Mouse (Mus musculus) gastrocnemius, postnatal 25 days (tissue): Measurements from ENCODE around the gene Ttll3. TPM values are rescaled to one million over a fixed set of nuclear protein-coding genes. Genes with fewer than 3 reads are reported as not detected.
A peak's percentile ranks its signal among the peaks of the same experiment; 100 is the strongest.

Experiments used
- DNase-seq: peaks from one replicate; pipeline ENCODE4 v3.0.0; 2022
- long read RNA-seq, 2 experiments: library from polyadenylated mRNA; stranded (forward); transcript quantifications; one replicate each; pipeline ENCODE4 v2.0.0; 2021
- total RNA-seq, 2 experiments: library from RNA; stranded (reverse); gene quantifications; 1 replicate in 1 of 2; 2 replicates in 1 of 2; pipeline ENCODE4 v1.2.3; 2021

The Ttll3 gene
- 1 to 10 TPM; 1.6 to 1.7 TPM for total RNA-seq
- long read RNA-seq, experiment 1, partial matches to known transcripts, result 1 of 1 reads
- long read RNA-seq, experiment 1, other reads (novel, unspliced or antisense), result 0 of 1 reads
- long read RNA-seq, experiment 2, result 0 reads

DNA sequence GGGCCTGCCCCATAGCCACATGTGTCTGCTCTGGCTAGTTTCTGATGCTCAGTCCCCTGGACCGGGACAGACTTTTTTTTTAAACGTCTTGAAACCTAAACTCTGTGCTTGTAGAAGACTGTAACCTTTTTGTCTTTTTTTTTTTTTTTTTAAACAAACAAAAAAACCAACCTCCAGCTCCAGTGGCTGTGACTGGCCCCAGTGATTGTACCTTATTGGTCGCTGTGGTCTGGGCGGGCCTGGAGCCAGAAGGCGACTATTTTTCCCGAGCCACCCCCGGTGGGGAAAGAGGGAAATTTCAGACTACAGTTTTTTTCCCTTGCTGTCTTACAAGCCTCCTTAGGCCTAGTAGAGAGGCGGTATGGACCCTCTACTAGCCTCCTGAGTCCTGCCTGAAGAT, at the start of gene Ttll3:
TSS of gene Ttll3 (plus strand) at position 301 of the 400 bp plus-strand sequence.
- no peak for DNase-seq

DNA sequence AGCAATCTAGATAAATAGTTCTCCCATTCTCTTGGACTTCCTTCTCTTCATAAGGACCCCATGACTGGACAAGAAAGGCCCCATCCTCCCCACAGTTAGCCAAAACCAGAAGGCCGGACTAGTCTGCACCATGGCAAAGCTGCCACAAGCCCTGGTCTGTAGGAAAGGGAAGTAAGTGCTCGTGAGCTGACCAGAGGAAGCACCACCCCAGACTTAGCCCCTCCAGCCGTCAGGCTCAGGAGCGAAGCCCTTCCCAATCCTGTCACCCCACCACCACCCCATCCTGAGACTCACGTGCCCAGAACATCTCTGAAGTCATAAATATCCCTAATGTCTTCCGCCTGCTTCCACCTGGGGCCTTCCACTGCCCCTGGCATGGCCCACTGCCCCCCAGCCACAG, 47.5 kb upstream of the Ttll3 start:
- no peak for DNase-seq

DNA sequence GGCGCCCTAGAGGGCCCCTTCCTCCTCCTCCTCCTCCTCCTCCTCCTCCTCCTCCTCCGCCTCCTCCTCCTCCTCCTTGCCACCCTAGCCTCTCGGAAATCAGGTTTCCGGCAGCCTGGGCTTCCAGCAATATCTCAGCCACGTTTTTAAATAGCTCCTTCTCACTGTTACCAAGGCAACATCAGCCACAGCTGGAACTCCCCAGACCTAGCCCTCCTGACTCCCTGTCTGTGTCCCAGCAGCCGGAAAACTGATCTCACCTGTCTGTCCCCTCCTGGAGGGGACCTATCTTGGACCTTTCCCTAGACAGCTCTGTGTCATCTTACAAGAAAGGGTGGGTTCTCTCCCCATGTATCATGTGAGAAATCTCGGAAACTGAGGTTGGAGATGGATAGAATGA, 46.8 kb upstream of the Ttll3 start:
- DNase-seq, result no peak

DNA sequence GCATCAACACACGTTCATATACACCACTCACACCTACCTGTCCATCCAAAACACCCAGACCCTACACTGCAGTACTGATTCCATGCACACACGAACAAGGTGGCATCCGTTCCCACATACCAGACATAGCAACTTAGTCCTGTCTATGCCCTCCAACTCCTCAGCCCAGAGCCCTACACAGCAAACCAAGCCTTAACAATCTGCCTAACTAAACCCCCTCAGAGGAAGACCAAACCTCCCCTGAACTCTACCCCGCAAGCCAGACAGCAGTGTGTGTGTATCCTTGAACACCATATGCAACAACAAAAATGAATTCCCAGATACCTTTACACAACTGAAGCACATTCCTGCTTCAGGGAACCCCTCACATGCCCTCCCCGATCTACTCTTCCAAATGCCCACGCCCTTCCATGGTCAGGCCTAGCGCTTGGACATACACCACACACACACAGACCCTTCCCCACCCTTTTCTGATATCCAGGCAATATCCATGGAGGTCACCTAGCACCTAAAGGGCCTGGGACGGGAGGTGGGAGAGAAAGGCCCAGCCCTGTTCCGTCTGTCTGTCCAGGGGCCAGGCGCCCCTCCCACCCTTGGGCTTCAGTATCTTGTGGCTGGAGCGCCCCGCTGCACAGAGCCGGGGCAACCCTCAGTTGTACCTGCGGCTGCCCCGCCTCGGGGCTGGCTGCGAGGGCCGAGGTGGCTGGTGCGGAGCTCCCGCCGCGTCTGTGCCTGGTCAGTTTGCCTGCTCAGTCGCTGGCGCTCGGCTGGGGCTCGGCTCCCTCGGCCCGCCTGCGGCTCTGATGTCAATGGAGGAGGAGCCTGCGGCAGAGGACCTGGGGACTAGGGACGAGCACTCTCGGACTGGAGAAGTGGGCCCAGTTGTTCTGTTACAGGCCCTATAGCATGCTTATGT, 45.6 kb upstream of the Ttll3 start, which contains the start of gene Camk1:
TSS of gene Camk1 (minus strand) at position 808 of the 916 bp plus-strand sequence.
- peak; percentile 87 for DNase-seq

DNA sequence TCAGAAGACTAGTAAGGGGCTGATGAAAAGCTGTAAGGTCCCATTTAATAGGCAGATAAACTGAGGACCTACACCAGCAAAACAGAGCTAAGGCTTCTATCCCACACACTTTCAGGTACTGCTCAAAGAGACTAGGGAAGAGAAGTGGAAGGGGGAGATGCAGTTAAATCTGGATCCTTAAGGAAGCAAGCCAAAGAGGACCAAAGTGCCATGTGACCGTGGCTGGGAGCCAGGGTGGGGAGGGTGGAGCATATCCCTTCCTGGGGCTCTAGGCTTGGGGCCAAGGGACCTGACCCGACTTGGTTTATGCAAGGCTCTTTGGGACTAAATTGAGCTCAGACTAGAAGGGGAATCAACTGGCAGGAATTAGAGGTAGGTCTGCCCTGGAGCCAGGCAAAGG, 44.7 kb upstream of the Ttll3 start:
- peak; percentile 74 for DNase-seq

DNA sequence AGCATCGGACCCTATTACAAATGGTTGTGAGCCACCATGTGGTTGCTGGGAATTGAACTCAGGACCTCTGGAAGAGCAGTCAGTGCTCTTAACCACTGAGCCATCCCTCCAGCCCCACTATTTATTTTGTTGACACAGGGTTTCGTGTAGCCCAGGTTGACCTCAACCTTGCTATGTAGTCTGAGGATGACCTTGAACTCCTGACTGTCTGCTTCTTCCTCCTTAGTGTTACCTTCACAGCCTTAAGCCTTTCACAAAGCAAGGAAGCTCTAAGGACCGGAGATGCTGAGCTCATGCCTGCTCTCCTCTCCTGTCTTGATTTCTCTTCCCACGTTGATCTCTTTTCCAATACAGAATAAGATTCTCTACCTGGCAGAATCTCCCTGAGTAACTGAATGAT, 42.2 kb upstream of the Ttll3 start:
- DNase-seq, result no peak

DNA sequence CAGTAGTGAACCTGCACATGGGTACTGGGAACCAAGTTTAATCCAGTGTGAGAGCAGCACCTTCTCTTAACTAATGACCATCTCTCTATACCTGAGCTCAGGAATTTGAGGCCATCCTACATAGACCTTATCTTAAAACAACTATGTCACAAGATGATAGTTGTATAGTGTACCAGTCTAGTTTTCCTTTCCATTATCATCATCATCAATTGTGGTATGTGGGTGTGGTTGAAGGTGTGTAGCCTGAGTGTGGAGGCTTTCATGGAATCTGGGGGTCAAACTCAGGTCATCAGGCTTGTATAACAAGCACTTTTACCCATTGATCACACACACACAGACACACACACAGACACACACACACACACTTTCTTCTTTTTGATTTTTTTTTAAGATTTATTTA, 38.5 kb upstream of the Ttll3 start:
- DNase-seq, result no peak

DNA sequence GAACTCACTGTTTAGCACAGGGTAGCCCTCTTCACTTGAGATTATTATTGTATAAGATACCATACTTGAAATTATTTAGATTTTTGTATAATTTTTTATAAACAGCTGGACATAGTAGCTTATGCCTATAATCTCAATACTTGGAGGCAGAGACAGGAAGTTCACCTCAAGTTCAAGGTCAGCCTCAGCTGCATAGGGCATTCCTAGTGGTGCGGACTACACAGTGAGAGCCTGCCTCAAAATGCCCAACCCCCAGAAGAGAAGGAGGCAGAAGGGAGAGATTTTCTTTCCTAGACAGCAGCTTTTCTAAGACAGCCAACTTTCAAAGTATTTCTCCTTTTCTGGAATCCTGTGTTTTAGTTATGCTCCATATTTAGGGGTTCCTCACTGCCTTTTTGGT, 37.9 kb upstream of the Ttll3 start:
- DNase-seq, result no peak

DNA sequence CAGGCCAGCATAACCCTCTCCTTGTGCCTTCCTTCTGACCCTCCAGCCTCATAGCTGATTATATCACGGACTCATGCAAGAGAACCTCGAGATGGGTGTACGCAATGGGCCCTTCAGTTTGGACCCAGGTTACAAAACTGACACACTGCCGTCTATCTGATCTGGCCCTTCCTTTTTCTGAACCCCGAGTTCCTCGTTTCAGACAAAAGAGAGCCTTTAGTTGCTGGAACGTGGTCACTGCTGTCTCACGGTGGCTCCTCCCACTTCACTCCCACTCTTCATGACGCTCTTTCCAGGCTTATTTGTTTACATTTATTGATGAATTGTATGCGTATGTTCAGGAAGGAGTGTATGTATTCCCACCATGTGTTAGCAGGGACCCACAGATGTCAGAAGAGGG, 37.4 kb upstream of the Ttll3 start:
- DNase-seq, result no peak

DNA sequence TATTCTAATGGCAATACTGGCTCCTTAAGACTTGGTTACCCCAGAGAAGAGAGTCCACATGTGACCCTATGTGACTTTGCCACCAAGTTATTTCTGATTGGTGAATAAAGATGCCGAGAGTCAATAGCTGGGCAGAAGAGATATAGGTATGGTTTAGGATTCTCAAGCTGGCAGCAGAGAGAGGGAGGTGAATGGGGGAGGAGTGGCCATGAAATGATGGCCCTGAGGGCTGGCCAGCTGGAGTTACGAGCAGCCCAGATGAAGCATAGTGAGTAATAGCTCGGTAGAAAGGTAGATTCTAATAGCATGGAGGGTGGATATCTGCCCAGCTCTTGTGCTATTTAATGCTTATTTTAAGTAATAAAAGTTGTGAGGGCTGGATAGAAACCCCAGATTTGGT, 36.2 kb upstream of the Ttll3 start:
- no peak for DNase-seq

DNA sequence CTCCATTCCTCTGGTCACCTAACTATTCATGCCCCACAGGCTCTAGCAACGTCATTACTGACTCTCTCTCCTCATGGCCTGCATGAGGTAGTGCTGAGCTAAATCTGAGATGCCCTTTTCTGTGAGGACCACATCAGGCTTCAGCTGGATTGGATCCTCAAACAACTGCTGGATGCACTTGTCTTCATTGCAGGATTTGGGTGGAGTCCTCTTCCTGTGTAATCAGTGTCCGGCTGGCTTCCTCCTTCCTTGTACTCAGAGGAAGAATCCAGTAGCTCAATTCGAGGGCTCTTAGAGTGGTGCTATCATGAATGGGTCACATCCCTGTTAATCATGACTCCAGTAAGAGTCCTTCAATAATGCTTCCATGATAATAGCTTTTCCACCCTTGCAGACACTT, 35.4 kb upstream of the Ttll3 start:
- DNase-seq, result no peak

DNA sequence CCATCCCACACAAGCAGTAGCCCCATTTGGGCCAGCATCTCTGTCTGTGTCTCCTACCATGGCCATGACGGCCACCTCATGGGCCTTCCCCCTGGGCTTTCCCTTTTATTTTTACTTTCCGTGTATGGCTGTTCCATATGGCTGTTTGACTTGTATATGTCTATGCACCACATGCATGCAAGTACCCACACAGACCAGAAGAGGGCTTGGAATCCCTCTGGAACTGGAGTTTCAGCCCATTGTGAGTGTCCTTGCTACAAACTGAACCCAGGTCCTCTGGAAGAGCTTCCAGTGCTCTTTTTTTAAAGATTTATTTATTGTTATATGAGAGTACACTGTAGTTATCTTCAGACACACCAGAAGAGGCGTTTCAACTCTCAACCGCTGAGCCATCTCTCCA, 27.6 kb upstream of the Ttll3 start:
- DNase-seq, result no peak

DNA sequence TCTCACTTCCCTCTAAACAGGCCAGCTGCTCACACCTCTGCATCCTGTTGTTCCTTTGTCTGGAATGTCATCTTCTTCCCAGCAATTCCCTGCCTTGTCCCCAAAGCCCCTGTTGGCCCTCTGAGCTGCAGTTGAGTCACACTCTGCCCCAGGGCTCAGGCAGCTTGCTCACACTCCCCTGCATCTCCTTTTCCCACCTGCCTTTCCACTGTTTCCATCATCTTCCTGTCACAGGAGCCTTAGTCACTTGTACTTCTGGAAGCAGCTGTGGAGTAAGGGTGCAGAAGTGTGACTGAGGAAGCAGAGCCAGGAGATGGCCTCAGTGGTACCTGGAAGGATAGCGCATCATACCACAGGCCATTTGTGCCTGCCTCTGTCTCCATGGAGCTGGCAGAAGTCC, 26.8 kb upstream of the Ttll3 start:
- no peak for DNase-seq

DNA sequence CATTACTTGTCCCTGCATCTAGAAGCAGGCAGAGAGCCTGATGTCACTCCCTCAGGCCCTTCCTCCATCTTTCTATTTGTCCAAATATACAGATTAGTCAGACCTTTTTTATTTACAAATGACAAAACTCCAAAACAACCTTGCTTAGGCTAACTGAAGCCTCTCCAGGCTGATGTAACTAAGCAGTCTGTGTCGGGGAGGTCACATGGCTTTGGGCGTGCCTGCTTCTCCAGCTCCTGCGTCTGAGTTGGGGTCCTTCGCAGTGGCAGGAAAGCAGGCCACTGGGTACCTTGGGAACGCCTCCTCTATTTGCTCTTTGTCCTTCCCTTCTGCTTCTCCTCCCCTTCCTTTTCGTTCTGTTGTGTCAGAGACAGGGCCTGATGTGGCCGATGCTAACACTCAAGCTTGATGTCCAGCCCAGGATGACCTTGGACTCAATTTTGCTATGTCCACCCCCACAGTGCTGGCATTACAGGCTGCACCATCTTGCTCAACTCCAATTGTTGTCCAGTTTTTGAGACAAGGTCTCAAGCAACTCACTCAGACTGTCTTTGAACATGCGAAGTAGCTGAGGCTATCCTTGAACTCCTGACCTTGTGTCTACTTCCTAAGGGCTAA, 24.4 kb upstream of the Ttll3 start:
- no peak for DNase-seq

DNA sequence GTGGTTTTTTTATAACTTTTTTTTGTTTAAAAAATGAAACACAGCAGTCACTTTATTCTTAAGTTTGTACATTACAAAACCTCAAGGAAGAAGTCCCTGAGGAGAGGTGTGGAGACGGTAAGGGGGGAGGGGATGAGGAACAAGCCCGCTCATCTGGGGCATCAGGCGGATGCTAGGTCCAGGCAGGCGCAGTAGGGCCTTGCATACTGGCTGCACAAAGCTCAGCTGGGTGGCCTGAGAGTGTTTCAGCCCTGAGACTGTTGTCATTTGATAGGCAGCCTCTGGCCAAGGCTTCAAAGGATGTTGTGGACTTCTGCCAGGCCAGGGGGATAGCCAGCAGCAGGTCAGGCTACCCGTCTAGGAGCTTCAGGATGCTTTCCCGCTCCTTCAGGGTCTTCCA, 22.4 kb upstream of the Ttll3 start:
- DNase-seq, result no peak

DNA sequence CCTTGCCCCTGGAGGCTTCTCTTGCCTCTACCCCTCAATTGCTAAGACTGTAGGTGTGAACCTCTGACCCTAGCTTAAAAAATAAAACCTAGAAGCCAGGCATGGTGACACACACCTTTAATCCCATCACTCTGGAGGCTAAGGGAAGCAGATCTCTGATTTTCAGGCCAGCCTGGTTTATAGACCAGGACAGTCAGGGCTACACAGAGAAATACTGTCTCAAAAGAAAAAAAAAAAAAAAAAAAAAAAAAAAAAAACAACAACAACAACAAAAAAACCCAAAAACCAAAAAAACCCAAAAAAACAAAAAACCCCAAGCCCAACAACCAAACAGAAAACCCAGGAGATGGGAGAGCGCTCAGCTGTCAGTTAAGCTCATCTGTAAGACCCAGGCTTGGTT, 21.5 kb upstream of the Ttll3 start:
- no peak for DNase-seq

DNA sequence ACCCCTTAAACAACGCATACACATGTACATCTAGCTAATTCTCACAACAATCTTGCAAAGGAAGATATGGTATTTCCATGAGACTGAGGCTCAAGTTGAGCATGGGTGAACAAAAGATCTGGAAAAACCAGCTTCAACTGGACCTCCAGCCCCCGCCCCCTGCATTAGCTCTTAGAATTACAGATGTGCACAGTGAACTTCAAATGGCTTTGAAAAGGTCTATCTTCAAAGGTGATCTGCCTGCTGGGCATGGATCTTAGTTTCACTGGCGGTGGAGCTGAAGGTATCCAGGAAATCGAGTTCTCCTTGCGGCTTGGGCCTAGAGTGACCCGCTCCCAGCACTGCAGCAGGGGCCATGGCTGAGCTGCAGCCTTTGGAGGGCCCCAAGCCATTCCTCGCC, 20.9 kb upstream of the Ttll3 start:
- no peak for DNase-seq

DNA sequence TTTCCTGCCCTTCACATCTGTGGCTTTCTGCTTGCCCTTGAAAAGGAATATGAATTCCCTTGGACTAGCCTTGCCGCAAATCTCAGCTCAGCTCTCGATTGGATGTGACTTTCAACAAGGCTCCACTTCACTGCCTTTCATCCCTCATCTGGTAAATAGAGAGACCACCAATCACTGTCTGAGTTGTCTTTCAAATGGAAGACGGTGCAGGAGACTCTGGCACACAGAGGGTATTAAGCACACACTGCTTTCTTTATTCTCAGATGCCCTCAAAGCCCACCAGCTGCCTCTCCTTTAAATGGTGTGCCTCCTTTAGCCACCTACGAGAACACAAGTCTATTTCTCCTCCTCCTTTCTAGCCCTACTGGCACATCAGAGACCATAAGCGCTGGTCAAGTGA, 20.5 kb upstream of the Ttll3 start:
- no peak for DNase-seq

DNA sequence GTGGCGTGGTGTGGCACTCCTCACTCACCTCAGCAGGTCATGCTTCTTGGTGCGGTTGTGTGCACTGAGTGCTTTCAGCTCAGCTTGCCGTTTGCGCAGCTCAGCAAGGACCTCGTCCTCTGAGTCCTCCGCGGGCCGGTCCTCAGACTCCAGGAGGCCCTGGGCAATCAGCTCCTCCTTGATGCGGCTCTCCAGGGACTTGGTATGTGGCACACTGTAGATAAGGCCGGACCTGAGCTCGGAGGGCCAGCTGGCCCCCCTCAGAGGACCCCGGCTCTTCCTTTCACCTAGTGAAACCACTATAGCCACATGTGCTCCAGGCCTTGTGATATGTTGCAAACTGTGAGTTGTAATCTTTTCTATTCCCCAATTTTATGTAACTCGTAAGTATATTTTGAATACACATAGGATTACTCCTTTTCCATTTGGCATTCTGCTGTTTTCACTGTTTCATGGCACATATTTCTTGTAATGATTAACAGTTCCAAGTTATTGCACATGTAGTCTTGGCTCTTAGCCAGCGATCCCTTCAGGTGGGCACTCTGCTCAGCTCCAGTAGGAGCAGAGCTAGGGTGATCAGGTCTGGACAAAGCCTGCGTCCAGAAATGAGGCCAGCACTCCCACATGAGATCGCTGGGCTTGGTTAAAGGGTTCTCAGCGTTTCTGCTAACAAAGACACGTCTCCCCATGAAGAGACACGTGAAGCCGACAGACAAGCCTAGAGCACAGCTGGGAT, 18.7 kb upstream of the Ttll3 start:
- no peak for DNase-seq

DNA sequence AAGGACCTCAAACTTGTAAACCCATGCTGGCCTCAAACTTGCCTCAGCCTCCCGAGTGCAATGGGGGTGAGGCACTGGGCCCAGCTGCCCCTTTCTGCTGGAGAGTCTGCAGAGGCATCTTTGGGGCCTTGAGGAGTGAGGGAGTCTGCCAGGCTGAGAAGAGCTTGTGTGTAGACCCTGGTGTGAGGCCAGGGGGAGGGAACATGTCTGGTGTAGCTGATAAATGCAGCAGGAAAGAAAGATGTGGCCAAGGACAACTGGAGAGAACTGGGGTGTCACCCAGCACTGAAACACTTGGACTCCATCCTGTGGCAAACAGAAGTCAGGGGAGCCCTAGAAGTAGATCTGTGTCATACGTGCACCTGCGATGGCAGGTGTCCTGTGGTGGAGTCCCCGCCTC, 15.6 kb upstream of the Ttll3 start:
- DNase-seq, result no peak

DNA sequence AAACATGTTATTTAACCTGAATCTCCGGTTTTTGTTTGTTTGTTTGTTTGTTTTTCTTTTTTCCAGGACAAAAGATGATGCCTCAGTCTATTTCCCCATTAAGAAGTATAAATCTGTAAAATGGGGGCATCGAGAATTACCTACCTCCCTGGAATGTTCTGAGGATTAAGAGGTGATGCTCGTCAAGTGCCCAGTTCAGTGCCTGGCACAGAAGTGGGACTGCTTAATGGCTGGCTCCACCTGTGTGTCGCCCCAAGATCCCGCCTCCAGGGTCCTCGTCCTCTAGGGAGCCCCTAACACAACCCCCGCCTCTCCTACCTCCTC, 11.9 kb upstream of the Ttll3 start:
- DNase-seq, result no peak

DNA sequence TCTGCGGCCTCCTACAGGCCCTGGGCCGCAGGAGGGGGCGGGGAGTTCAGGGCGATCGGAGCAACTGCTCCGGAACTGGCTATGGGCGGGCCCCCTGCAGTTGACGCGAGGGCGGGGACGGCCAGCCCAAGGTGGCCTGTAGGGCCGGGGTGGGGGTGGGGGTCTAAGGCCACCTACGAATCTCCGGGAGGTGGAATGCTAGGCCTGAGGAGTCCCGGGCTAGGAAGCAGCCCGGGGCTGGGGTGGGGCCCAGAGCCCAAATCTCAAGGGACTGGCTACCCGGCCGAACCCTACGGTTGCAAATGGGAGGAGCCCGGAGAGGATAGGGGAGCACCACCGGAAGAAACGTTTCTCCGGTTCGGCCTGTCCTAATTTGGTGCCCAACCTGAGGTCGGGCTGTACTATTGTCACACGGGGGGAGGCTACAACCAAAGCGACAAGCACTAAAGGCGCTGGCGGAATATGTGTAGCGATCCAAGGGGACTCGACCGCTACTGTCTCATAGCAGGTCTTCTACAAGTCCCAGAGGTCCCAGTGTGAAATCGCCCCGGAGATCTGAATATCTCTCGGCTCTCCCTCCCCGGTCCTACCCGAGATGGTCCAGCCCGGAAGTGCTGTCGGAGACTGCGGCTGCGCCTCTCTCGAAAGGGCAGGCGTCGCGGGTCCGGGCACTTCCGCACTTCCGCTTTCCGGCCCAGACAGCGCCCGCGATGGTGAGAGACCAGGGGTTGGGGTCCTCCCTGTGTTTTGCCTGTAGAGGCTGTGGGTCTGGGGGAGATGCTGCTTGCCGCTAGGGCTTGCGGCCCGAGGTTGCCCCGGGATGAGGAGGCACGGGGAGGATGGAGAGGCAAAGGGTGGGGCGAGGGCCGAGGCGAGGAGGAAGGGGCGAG, 11.3 kb upstream of the Ttll3 start, which contains the start of the genes Tada3 and Arpc4:
TSS of gene Tada3 (minus strand) at position 388 of the 890 bp plus-strand sequence.
TSS of gene Arpc4 (plus strand) at position 620 of the 890 bp plus-strand sequence.
- peak; percentile 91 for DNase-seq
